8 mouse cellular contexts compared by ENCODE assay signal in the genomic region with DNA sequence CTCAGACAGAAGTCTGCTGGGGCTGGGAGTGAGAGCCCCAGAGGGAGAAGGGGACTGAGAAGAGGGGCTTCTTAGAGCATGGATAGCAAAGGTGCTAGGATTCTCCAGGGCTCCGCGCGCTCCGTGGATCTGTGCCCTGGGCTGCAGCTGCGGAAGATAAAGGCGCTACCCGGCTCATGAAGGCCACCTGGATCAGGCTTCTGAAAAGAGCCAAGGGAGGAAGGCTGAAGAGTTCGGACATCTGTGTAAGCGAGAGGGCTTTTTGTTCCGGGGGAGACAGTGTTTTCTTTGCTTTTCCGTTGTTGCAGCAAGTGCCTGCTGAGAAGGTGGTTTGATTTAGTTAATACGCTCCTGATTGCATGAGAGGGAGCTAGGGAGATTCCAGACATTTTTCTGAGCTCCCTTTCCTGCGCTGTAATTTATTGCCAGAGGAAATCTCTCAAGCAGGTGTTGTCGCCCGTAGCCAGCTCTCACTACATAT.
DNase-seq lines count a peak whose midpoint lies in the region; ATAC-seq and TF ChIP-seq lines count a peak whose summit lies in the region.

No protein-coding gene starts in this region.

- no peak overlapping the region for H3K27ac ChIP-seq in kidney, embryonic 15.5 days
- no peak overlapping the region for H3K27ac ChIP-seq in hindbrain, embryonic 11.5 days (ENCODE audit: low read depth, low read length)
- peak overlapping the region; percentile 1; the same call in 1 of the 2 replicates for H3K27ac ChIP-seq in lung, embryonic 16.5 days (ENCODE audit: low read length)
- H3K27ac ChIP-seq in small intestine, adult 2 months (ENCODE audit: insufficient read depth, low read depth, low read length) = no peak overlapping the region

- no peaks in the 10 kb centered on the region for H3K36me3 ChIP-seq in kidney, embryonic 15.5 days
- no peaks in the 10 kb centered on the region for H3K36me3 ChIP-seq in hindbrain, embryonic 11.5 days (ENCODE audit: control insufficient read depth, insufficient read depth, low read length)
- no peaks in the 10 kb centered on the region for H3K36me3 ChIP-seq in lung, embryonic 16.5 days (ENCODE audit: control insufficient read depth, insufficient read depth, low read length)
- H3K36me3 ChIP-seq in small intestine, adult 2 months (ENCODE audit: control insufficient read depth, insufficient read depth, low read length) = no peaks in the 10 kb centered on the region

- H3K4me2 ChIP-seq in kidney, embryonic 15.5 days = peak overlapping the region; percentile 51
- peak overlapping the region; percentile 3 for H3K4me2 ChIP-seq in hindbrain, embryonic 11.5 days (replicated peaks; ENCODE audit: low read depth, low read length)
- peak overlapping the region; percentile 42 for H3K4me2 ChIP-seq in lung, embryonic 16.5 days (ENCODE audit: low read depth, low read length)

- H3K4me1 ChIP-seq in kidney, embryonic 15.5 days = peaks cover 17% of the 10 kb centered on the region
- H3K4me1 ChIP-seq in hindbrain, embryonic 11.5 days (replicated peaks; ENCODE audit: control insufficient read depth, insufficient read depth, low read length) = no peaks in the 10 kb centered on the region
- H3K4me1 ChIP-seq in lung, embryonic 16.5 days (replicated peaks; ENCODE audit: control insufficient read depth, insufficient read depth, low read length) = peaks cover 13% of the 10 kb centered on the region
- H3K4me1 ChIP-seq in small intestine, adult 2 months (ENCODE audit: control insufficient read depth, insufficient read depth, insufficient read length, low read length) = no peaks in the 10 kb centered on the region

- no peaks in the 10 kb centered on the region for H3K27me3 ChIP-seq in kidney, embryonic 15.5 days
- H3K27me3 ChIP-seq in hindbrain, embryonic 11.5 days (ENCODE audit: control insufficient read depth, insufficient read depth, low read length) = no peaks in the 10 kb centered on the region
- no peaks in the 10 kb centered on the region for H3K27me3 ChIP-seq in lung, embryonic 16.5 days (ENCODE audit: control insufficient read depth, insufficient read depth, low read depth, low read length)
- no peaks in the 10 kb centered on the region for H3K27me3 ChIP-seq in small intestine, adult 2 months (ENCODE audit: control insufficient read depth, insufficient read depth, low read length)

- no peak overlapping the region for H3K9ac ChIP-seq in kidney, embryonic 15.5 days
- no peak overlapping the region; the same call in 1 of the 2 replicates for H3K9ac ChIP-seq in hindbrain, embryonic 11.5 days (ENCODE audit: low read depth, low read length)
- peak overlapping the region; percentile 41 for H3K9ac ChIP-seq in lung, embryonic 16.5 days (ENCODE audit: low read length)

- no peak for DNase-seq in kidney, postnatal 25 days
- peak; percentile 25 for DNase-seq in embryo, embryonic 11 days
- peak; percentile 22 for DNase-seq in hindbrain, embryonic 11.5 days (ENCODE audit: low spot score)
- no peak for DNase-seq in spleen, postnatal 36 days (ENCODE audit: low spot score in 2 of 2)
- DNase-seq in gastrocnemius, postnatal 36 days = no peak

- no peaks in the 10 kb centered on the region for H3K9me3 ChIP-seq in kidney, embryonic 15.5 days (replicated peaks)
- no peaks in the 10 kb centered on the region for H3K9me3 ChIP-seq in hindbrain, embryonic 11.5 days (ENCODE audit: control insufficient read depth, low read length)
- H3K9me3 ChIP-seq in lung, embryonic 16.5 days (ENCODE audit: control insufficient read depth, low read length) = no peaks in the 10 kb centered on the region

- ATAC-seq in kidney, embryonic 15.5 days (replicated peaks; ENCODE audit: low FRiP score) = peak; percentile 70
- ATAC-seq in hindbrain, embryonic 11.5 days (ENCODE audit: low FRiP score) = no peak
- ATAC-seq in lung, embryonic 16.5 days (ENCODE audit: low read depth) = no peak; the same call in 1 of the 2 replicates

- TF ChIP-seq POLR2A in small intestine, adult 2 months (IDR thresholded peaks at IDR 0.05; ENCODE audit: low read depth, low read length) = no peak

- intact Hi-C loops in gastrocnemius, postnatal 36 days (cut with DNase I) = no loop called here

- no peak for TF ChIP-seq CTCF in small intestine, adult 2 months (IDR thresholded peaks at IDR 0.05; ENCODE audit: extremely low read depth, insufficient read length, insufficient replicate concordance, low read depth, low read length)

- H3K4me3 ChIP-seq in kidney, embryonic 15.5 days (replicated peaks) = peak overlapping the region; percentile 17
- no peak overlapping the region for H3K4me3 ChIP-seq in hindbrain, embryonic 11.5 days (ENCODE audit: low read depth, low read length)
- peak overlapping the region; percentile 41 for H3K4me3 ChIP-seq in lung, embryonic 16.5 days (ENCODE audit: low read length)
- H3K4me3 ChIP-seq in small intestine, adult 2 months (ENCODE audit: low read depth, low read length) = peak overlapping the region; percentile 27

- WGBS in kidney, embryonic 15.5 days = 7% methylated on average over 15 of the region's 15 CpGs
- 14% methylated on average over 15 of the region's 15 CpGs for WGBS in hindbrain, embryonic 11.5 days
- WGBS in lung, embryonic 16.5 days = 20% methylated on average over 15 of the region's 15 CpGs
- 11% methylated on average over 15 of the region's 15 CpGs for WGBS in small intestine, adult 2 months

Comparison
In these comparisons a context has a peak if more than half of its experiments do, and no peak if none do; other contexts are left out.
1. DNase-seq: peak in embryo, embryonic 11 days (single experiment) and hindbrain, embryonic 11.5 days (single experiment); none in kidney, postnatal 25 days (0 of 2), spleen, postnatal 36 days (0 of 2) and gastrocnemius, postnatal 36 days (0 of 2).
2. Peak in every context shown above with its lines, with median percentiles within 50 percentile points of each other: H3K4me2 ChIP-seq.